Mouse (Mus musculus) midbrain, embryonic 15.5 days (tissue): ENCODE measurements at regions not wholly inside any gene's neighbourhood (a gene's known extent, or its start where the extent isn't known, plus 50 kb on each side); places are given as distances from the start of the nearest gene placed in this dataset.

Source experiments
- ATAC-seq: fragments of 200-750 bp; cut with Nextera tagmentation; replicated peaks from 2 replicates; pipeline ENCODE4 v1.8.0; 2017; ENCODE audit warnings: moderate TSS enrichment
- H3K27ac ChIP-seq: fragments of 300-500 bp; sonication (generic); 2 replicates; pipeline ENCODE4 v1.5.1; 2015; ENCODE audit warnings: mild to moderate bottlenecking, inconsistent platforms
- H3K27me3 ChIP-seq: fragments of 300-500 bp; sonication (generic); replicated peaks from 2 replicates; pipeline ENCODE4 v1.6.1; 2015; ENCODE audit warnings: inconsistent platforms
- H3K36me3 ChIP-seq: fragments of 300-500 bp; sonication (generic); replicated peaks from 2 replicates; pipeline ENCODE4 v1.6.1; 2015; ENCODE audit warnings: inconsistent platforms
- H3K4me1 ChIP-seq: fragments of 300-500 bp; sonication (generic); 2 replicates; pipeline ENCODE4 v1.6.1; 2015; ENCODE audit warnings: inconsistent platforms
- H3K4me2 ChIP-seq: fragments of 300-500 bp; sonication (generic); 2 replicates; pipeline ENCODE4 v1.6.1; 2015; ENCODE audit warnings: inconsistent platforms, mild to moderate bottlenecking, moderate library complexity
- H3K4me3 ChIP-seq: fragments of 300-500 bp; sonication (generic); 2 replicates; pipeline ENCODE4 v1.5.1; 2015; ENCODE audit warnings: mild to moderate bottlenecking, inconsistent platforms
- H3K9ac ChIP-seq: fragments of 300-500 bp; sonication (generic); 2 replicates; pipeline ENCODE4 v1.6.1; 2015; ENCODE audit warnings: mild to moderate bottlenecking, inconsistent platforms
- H3K9me3 ChIP-seq: fragments of 300-500 bp; sonication (generic); 2 replicates; pipeline ENCODE4 v1.6.1; 2016; ENCODE audit warnings: inconsistent platforms
- WGBS: fragments of 180-500 bp; shearing (Covaris S2); methylation state at CpG from one replicate; pipeline ENCODE4 v1.1.7; 2015; ENCODE audit warnings: mixed read lengths; 5-methylcytosine and 5-hydroxymethylcytosine counted together

DNA sequence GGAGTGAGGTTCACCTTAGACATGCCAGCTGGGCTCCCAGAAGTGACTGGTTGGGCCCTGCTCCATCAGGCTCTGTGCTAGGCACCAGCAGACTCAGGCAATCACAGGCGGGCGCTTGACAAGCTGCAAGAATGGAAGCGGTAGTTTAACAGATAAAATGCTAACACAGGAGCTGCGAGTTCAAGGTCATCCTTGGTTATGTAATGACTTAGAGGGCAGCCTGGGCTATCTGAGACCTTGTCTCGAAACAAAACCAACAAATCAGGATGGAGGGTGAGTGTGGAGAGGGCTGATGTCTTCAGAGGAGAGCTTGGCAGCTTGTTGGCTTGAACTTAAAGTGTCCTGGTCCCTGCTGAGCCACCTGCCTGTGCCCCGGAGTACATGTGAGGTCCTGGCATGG is 107.6 kb downstream of the Vegfa start:
- H3K4me2 ChIP-seq = no peak overlapping the region
- no peak overlapping the region for H3K4me3 ChIP-seq
- no peak overlapping the region for H3K9ac ChIP-seq
- no peaks in the 10 kb centered on the region for H3K4me1 ChIP-seq
- H3K27ac ChIP-seq = no peak overlapping the region
- no peaks in the 10 kb centered on the region for H3K36me3 ChIP-seq
- no peaks in the 10 kb centered on the region for H3K9me3 ChIP-seq
- ATAC-seq = no peak
- H3K27me3 ChIP-seq = no peaks in the 10 kb centered on the region
- whole genome bisulfite sequencing = 93% methylated on average over 6 of the region's 6 CpGs

DNA sequence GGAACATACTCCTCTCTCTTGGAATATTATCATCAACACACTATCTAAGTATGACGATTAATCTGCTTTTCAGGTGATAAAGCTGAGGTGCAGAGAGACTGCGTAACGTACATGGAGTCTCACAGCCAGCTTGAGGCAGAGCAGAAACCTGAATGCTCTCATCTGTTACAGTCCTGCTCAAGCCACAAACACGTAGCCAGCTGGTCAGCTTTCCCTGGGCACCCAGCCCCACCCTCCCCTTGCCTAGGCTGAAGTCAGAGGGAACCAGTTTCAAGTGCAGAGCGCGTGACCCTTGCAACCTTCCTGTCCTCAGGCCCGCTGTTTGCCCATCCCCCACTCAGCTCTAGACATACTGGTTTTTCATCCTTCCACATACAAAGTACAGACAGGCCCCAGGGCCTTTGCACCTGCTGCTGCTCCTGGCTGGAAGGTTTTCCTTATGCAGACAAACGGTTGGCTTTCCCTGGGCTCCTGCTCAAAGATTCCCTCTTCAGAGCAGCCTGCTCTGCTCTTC is 108.9 kb downstream of the Vegfa start:
- H3K27ac ChIP-seq = no peak overlapping the region
- H3K4me1 ChIP-seq = no peaks in the 10 kb centered on the region
- 83% methylated on average over 8 of the region's 8 CpGs for WGBS
- H3K4me3 ChIP-seq = no peak overlapping the region
- no peaks in the 10 kb centered on the region for H3K27me3 ChIP-seq
- no peaks in the 10 kb centered on the region for H3K9me3 ChIP-seq
- no peak overlapping the region for H3K9ac ChIP-seq
- H3K4me2 ChIP-seq = no peak overlapping the region
- H3K36me3 ChIP-seq = no peaks in the 10 kb centered on the region
- no peak for ATAC-seq

DNA sequence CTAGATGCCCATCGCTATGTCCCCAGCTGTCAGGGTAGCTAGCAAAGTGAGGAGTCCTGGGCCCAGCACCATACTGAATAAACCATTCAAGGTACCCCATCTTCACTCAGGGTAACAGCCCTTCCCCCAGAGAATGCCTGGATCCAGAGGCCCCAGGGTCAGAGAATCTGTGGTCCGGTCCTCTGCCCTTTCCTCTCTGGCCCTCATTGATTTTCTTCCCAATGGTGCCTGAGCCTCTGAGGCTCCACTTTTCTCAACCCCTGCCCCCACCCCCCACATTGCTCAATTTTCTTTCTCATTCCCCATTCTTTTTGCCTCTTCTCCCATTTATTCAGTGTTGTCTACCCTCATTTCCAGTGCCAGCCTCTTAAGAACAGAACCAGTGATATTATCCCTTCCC is 114.5 kb downstream of the Vegfa start:
- 87% methylated on average over 2 of the region's 2 CpGs for WGBS

DNA sequence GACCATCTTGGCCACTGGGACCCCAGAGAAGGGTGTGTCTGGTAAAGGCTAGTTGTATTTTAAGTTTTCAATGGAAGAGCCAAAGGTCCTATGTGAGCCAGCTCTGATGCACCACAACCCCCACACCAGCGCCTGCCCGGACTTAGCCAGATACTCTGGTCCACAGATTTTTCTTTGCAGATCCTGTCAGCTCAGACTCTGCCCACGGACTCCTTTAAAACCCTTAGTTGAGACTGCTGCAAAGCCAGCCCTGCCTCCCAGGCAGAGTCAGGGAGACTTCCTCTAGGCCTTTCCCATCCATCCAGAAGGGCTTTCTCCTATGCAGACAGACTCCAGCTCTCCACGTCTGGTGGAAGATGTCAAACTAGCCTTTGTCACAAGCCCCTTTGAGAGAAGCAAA is 115.2 kb downstream of the Vegfa start:
- no peaks in the 10 kb centered on the region for H3K36me3 ChIP-seq
- H3K9ac ChIP-seq = no peak overlapping the region
- no peak overlapping the region for H3K27ac ChIP-seq
- ATAC-seq = no peak
- 75% methylated on average over 4 of the region's 4 CpGs for WGBS
- no peaks in the 10 kb centered on the region for H3K4me1 ChIP-seq
- no peaks in the 10 kb centered on the region for H3K9me3 ChIP-seq
- no peaks in the 10 kb centered on the region for H3K27me3 ChIP-seq
- H3K4me2 ChIP-seq = no peak overlapping the region
- H3K4me3 ChIP-seq = no peak overlapping the region

More for the DNA sequence above, 114.5 kb downstream of the Vegfa start:
- Histone ChIP-seq H3K27me3 (no peaks in the 10 kb centered on the region), H3K4me2 (no peak overlapping the region), H3K9ac (no peak overlapping the region), H3K4me3 (no peak overlapping the region), H3K36me3 (no peaks in the 10 kb centered on the region), H3K27ac (no peak overlapping the region), H3K4me1 (no peaks in the 10 kb centered on the region), H3K9me3 (no peaks in the 10 kb centered on the region)
- ATAC-seq = no peak

DNA sequence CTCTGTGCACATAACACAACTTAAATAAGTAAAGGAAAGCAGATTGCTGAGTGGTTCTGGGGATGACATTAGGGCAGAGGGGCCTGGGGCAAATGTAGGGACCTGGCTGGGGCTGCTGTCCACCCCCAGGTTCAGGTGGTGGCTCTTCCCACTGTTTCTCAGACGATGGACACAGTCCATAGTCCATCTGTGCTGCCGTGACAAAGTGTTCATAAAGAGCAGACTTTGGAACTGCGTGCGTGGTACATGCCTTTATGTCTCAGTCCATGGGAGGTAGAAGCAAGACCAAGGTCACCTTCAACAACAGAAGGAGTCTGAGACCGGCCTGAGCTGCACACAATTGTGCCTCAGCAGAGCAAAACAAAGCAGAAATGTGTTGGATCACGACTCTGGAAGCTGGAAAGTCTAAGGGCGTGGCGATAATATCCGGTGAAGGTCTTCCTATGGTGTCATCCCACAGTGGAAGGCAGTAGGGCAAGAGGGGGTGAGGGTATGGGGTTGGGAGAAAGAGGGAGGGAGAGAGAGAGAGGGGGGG is 117.4 kb downstream of the Vegfa start:
- WGBS = 90% methylated on average over 9 of the region's 9 CpGs
- Histone ChIP-seq H3K27ac (no peak overlapping the region), H3K4me3 (no peak overlapping the region)

DNA sequence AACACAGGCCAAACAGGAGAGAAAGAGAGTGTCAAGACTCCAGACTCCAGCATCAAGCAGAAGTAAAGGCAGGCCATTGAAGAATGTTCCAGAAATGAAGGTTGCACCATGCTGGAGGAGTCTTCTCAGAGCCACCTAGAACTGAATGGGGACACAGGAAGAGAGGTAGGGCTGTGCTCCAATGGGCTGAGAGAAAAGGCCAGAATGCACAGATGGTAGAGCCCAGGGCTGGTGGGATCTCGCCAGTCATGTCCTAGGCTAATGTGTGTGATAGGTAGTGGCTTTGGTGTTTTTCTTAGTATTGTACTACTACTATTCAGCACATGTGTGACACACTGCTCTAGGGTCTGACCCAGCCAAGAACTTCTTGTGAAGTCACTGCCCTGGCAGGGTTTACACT is 117.9 kb downstream of the Vegfa start:
- no peak overlapping the region for H3K27ac ChIP-seq
- H3K4me1 ChIP-seq = no peaks in the 10 kb centered on the region
- no peaks in the 10 kb centered on the region for H3K36me3 ChIP-seq
- no peak for ATAC-seq
- WGBS = 89% methylated on average over 1 of the region's 1 CpGs
- H3K4me2 ChIP-seq = no peak overlapping the region
- H3K9me3 ChIP-seq = no peaks in the 10 kb centered on the region
- H3K4me3 ChIP-seq = no peak overlapping the region
- no peak overlapping the region for H3K9ac ChIP-seq
- no peaks in the 10 kb centered on the region for H3K27me3 ChIP-seq

More for the DNA sequence above, 117.4 kb downstream of the Vegfa start:
- no peak overlapping the region for H3K9ac ChIP-seq
- ATAC-seq = no peak
- no peaks in the 10 kb centered on the region for H3K9me3 ChIP-seq
- H3K4me1 ChIP-seq = no peaks in the 10 kb centered on the region
- no peaks in the 10 kb centered on the region for H3K36me3 ChIP-seq
- H3K27me3 ChIP-seq = no peaks in the 10 kb centered on the region
- H3K4me2 ChIP-seq = no peak overlapping the region

DNA sequence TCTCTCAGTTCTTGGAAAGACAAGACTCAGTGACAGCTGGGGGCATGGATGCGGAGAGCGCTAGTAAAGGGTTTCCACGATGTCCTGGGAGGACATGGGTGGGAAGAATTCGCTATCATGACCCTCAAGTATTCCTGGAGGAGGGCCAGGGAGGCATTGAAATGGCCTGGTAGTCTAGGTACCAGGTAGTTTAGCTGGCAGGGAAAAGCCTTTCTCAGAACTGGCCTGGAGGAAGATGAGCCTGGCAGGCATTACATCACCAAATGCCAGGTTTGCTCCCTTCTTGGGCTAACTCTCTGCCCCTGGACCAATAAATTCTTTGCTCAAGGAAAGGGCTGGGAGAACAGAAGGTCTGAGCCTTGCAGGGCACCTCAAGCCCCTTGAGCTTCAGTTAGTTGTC is 118.5 kb downstream of the Vegfa start:
- ATAC-seq = no peak
- Histone ChIP-seq H3K9me3 (no peaks in the 10 kb centered on the region), H3K4me1 (no peaks in the 10 kb centered on the region), H3K27ac (no peak overlapping the region), H3K9ac (no peak overlapping the region), H3K36me3 (no peaks in the 10 kb centered on the region), H3K4me3 (no peak overlapping the region), H3K27me3 (no peaks in the 10 kb centered on the region), H3K4me2 (no peak overlapping the region)
- 95% methylated on average over 4 of the region's 4 CpGs for WGBS

DNA sequence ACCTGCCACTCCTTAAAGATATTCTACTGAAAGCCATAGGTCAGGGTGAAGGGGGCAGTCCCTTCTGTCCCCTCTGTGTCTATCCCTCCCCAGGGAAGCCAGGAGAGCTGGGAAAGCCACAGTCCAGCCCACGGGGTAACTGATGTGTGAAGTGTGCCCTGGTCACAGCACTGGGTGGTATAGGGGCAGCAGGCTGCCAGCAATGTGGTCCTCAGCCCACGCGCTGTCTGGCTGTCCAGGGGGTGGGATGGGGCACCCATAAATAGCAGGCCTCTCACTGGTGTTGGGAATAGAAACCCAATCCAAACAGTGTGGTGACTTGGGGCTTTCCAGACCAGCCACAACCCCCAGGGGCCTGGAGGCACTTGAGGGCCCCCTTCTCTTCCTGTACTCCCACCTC is 120.0 kb downstream of the Vegfa start:
- Histone ChIP-seq H3K36me3 (no peaks in the 10 kb centered on the region), H3K27ac (no peak overlapping the region), H3K9me3 (no peaks in the 10 kb centered on the region), H3K9ac (no peak overlapping the region), H3K4me2 (no peak overlapping the region), H3K4me3 (no peak overlapping the region), H3K27me3 (no peaks in the 10 kb centered on the region), H3K4me1 (no peaks in the 10 kb centered on the region)
- ATAC-seq = no peak
- 94% methylated on average over 3 of the region's 3 CpGs for WGBS

DNA sequence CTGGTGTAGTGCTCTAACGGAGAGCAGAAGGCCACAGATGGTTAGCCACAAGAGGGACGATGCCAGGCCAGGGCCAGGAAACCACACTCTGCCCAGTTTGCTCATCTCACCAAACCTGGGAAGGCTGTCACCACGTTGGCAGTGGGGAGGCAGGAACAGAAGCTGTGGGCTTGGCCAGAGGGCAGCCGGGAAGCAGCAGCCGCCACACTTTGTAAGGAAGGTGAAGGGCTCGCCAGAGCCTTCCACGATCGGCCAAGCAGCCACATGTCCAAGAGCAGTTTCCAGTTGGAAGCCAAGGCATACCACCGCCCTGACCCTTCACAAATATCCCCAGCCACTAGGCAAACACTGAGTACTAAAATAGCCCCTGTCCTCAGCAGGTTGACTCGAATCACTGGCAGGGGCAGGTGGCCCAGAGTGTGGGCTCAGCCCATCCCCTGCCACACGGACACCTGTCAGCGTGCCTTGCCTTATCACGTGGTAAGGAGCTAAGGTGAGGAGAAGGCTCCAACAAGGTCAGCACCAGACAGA is 120.9 kb downstream of the Vegfa start:
- no peak overlapping the region for H3K4me2 ChIP-seq
- H3K27me3 ChIP-seq = no peaks in the 10 kb centered on the region
- no peaks in the 10 kb centered on the region for H3K9me3 ChIP-seq
- H3K4me1 ChIP-seq = no peaks in the 10 kb centered on the region
- H3K9ac ChIP-seq = no peak overlapping the region
- no peak overlapping the region for H3K27ac ChIP-seq
- no peaks in the 10 kb centered on the region for H3K36me3 ChIP-seq
- ATAC-seq = no peak
- WGBS = 91% methylated on average over 13 of the region's 13 CpGs
- H3K4me3 ChIP-seq = no peak overlapping the region

DNA sequence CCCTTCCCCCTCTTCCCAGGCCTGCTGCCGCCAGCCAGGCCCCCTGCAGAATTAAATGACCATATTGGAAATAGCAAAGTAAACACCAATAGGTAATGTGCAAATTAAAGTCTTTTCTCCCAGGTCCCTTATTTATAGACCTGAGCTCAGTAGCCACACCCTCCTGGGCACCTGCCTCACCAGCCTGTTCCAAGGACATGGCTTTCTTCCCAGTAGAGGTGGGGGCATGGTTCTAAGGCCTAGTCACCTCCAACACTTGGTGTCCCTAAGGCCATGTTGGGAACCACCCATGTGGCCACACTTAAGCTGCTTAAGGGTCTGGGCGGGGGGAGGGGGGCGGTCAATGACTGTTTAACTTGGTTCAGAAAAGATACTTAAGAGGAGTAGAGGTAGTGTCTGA is 121.9 kb downstream of the Vegfa start:
- 92% methylated on average over 3 of the region's 3 CpGs for WGBS
- no peak for ATAC-seq
- no peaks in the 10 kb centered on the region for H3K27me3 ChIP-seq
- no peak overlapping the region for H3K9ac ChIP-seq
- no peaks in the 10 kb centered on the region for H3K36me3 ChIP-seq
- no peak overlapping the region for H3K27ac ChIP-seq
- no peak overlapping the region for H3K4me2 ChIP-seq
- no peak overlapping the region for H3K4me3 ChIP-seq
- H3K9me3 ChIP-seq = no peaks in the 10 kb centered on the region
- H3K4me1 ChIP-seq = no peaks in the 10 kb centered on the region

DNA sequence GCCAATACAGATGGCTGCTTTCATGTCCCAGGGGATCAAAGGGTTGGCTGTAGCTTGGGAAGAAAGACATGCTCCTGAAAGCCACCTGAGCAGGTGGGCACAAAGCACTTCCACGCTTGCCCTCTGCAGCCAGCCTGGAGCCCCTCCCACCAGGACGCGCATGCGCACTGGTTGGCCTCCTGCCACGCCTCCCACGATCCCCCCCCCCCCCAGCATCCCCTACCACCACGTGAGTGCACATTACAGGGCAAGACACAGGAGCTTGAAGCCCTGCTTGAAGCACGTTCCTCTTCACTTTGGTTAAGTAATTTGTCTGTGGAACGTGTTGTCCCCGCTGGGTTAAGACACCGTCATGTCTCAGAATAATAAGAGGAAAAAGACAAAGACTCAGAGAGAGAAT is 124.6 kb downstream of the Vegfa start:
- Histone ChIP-seq H3K27ac (no peak overlapping the region), H3K36me3 (no peaks in the 10 kb centered on the region), H3K4me3 (no peak overlapping the region), H3K9ac (no peak overlapping the region), H3K4me2 (no peak overlapping the region), H3K4me1 (no peaks in the 10 kb centered on the region), H3K9me3 (no peaks in the 10 kb centered on the region), H3K27me3 (no peaks in the 10 kb centered on the region)
- 56% methylated on average over 11 of the region's 11 CpGs for WGBS
- ATAC-seq = no peak

DNA sequence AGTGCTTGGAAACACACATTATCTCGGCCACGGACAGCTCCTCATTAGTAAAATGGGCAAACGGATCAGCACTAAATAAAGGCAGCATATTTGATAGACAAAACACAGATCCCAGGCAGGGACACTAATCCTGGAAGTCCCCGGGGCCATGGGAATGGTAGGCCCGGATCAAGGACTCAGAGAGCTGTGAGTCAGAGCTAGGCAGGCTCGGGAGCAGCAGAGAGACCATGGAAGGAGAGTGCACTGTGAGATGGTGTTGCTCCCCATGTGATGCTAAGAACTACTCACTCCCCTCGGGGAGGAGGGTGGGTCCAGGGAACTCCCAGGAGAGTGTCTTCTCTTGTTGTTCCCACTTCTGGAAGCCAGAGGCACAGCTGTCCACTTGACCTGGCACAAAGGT is 126.6 kb downstream of the Vegfa start:
- no peak overlapping the region for H3K9ac ChIP-seq
- no peaks in the 10 kb centered on the region for H3K4me1 ChIP-seq
- no peak for ATAC-seq
- no peak overlapping the region for H3K4me3 ChIP-seq
- no peak overlapping the region for H3K4me2 ChIP-seq
- 54% methylated on average over 7 of the region's 7 CpGs for WGBS
- no peaks in the 10 kb centered on the region for H3K9me3 ChIP-seq
- H3K36me3 ChIP-seq = no peaks in the 10 kb centered on the region
- no peak overlapping the region for H3K27ac ChIP-seq
- H3K27me3 ChIP-seq = no peaks in the 10 kb centered on the region

DNA sequence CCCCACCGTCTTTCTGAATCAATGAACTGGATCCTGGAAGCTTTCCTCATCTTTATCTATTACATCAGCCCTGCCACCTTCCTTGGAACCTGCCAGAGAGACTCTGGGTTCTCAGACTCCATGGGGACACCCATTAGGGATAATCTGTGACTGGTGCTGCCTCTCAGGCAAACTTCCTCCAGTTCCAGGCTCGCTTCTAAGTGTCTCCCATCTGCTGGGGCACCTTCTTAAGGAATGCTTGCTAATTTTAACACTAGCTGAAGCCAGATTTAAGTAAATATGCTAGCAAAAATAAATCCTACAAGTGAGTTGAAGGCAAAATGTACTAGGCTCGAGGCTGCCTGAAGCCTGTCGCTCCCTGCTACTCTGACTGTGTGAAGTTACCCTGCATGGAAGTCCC is 127.9 kb downstream of the Vegfa start:
- Histone ChIP-seq H3K36me3 (no peaks in the 10 kb centered on the region), H3K4me1 (no peaks in the 10 kb centered on the region), H3K9ac (no peak overlapping the region), H3K27me3 (no peaks in the 10 kb centered on the region), H3K9me3 (no peaks in the 10 kb centered on the region), H3K4me2 (no peak overlapping the region), H3K27ac (no peak overlapping the region), H3K4me3 (no peak overlapping the region)
- no peak for ATAC-seq
- 63% methylated on average over 4 of the region's 4 CpGs for WGBS
